Mouse (Mus musculus): ENCODE results near the gene Ptprt. TPM values are rescaled to one million over a fixed set of nuclear protein-coding genes. Genes with fewer than 3 reads are reported as not detected.

The Ptprt gene
- polyA plus RNA-seq, 1 experiment from 2014 or later, result 0.79 TPM

DNA sequence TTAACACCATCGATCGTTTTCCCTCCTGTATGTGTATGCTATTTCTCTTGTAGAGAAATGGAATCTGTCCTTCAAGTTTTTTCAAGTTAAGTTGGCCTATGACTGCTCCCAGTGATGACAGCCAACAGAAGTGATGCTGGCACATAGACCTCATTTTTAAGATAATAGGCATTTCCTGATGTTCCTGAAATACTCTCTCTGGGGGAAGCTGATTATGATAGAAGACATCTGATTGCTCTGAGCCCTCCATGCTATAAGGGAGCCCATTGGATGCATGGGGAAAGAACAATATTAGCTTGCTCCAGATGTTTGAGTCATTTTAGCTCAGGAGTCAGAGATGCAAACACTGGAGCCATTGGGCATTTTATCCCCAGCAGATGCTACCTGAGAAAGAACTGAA, 1026.9 kb downstream of the Ptprt start:
- no peak overlapping the region for H3K4me3 ChIP-seq (ENCODE audit: low read depth, low read length)
- no peak for ATAC-seq
- WGBS (ENCODE audit: insufficient replicate concordance), result 82% methylated on average over 2 of the region's 2 CpGs
- TF ChIP-seq EP300 (IDR thresholded peaks at IDR 0.05; ENCODE audit: low read depth) (no peak), CTCF (IDR thresholded peaks at IDR 0.05; ENCODE audit: low read depth) (no peak)
- DNase-seq, result no peak
- H3K4me2 ChIP-seq (ENCODE audit: low read depth, low read length), result no peak overlapping the region
- no peaks in the 10 kb centered on the region for H3K9me3 ChIP-seq (ENCODE audit: low read length)
- H3K27ac ChIP-seq (ENCODE audit: low read depth), result no peak overlapping the region
- H3K27me3 ChIP-seq (ENCODE audit: insufficient read depth, low read length), result no peaks in the 10 kb centered on the region
- H3K9ac ChIP-seq (replicated peaks), result no peak overlapping the region
- H3K36me3 ChIP-seq (replicated peaks; ENCODE audit: insufficient read depth, low read length), result no peaks in the 10 kb centered on the region
- H3K4me1 ChIP-seq (ENCODE audit: insufficient read depth), result no peaks in the 10 kb centered on the region

GRCm38 (mm10) chr2:161625896-161626295, 1035.1 kb downstream of the Ptprt start:
- Histone ChIP-seq H3K9me3 (ENCODE audit: low read length) (no peaks in the 10 kb centered on the region), H3K27ac (ENCODE audit: low read depth) (no peak overlapping the region), H3K4me3 (ENCODE audit: low read depth, low read length) (no peak overlapping the region), H3K27me3 (ENCODE audit: insufficient read depth, low read length) (no peaks in the 10 kb centered on the region), H3K4me2 (ENCODE audit: low read depth, low read length) (no peak overlapping the region), H3K36me3 (replicated peaks; ENCODE audit: insufficient read depth, low read length) (no peaks in the 10 kb centered on the region), H3K9ac (replicated peaks) (no peak overlapping the region), H3K4me1 (ENCODE audit: insufficient read depth) (no peaks in the 10 kb centered on the region)
- 64% methylated on average over 1 of the region's 1 CpGs for WGBS (ENCODE audit: insufficient replicate concordance)
- ATAC-seq (no peak), DNase-seq (no peak)
- no peak for TF ChIP-seq CTCF (IDR thresholded peaks at IDR 0.05; ENCODE audit: low read depth)
- TF ChIP-seq EP300 (IDR thresholded peaks at IDR 0.05; ENCODE audit: low read depth), result no peak

DNA sequence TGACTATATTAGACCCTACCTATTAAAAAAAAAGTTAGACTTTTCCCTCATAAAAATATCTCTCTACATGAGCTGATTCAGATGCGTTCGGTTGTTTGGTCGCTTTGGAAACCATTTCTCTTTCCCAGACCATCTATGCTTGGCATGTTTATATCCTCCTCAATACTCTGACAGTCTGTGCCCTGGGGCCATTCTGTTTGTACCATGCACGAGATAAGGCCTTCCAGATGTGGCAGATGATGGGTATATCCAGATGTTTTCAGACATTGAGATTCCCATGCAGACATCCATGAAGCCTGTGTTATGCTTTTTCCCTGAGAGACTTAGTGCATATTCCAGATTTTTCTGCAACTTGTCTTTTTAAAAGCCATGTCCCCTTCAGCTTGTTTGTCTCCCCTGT, 1052.5 kb downstream of the Ptprt start:
- Histone ChIP-seq H3K4me1 (ENCODE audit: insufficient read depth) (no peaks in the 10 kb centered on the region), H3K9ac (replicated peaks) (no peak overlapping the region), H3K27me3 (ENCODE audit: insufficient read depth, low read length) (no peaks in the 10 kb centered on the region), H3K27ac (ENCODE audit: low read depth) (no peak overlapping the region), H3K4me2 (ENCODE audit: low read depth, low read length) (no peak overlapping the region), H3K4me3 (ENCODE audit: low read depth, low read length) (no peak overlapping the region), H3K9me3 (ENCODE audit: low read length) (no peaks in the 10 kb centered on the region), H3K36me3 (replicated peaks; ENCODE audit: insufficient read depth, low read length) (no peaks in the 10 kb centered on the region)
- ATAC-seq (no peak), DNase-seq (no peak)
- WGBS (ENCODE audit: insufficient replicate concordance), result 61% methylated on average over 4 of the region's 4 CpGs
- TF ChIP-seq CTCF (IDR thresholded peaks at IDR 0.05; ENCODE audit: low read depth), result no peak
- TF ChIP-seq EP300 (IDR thresholded peaks at IDR 0.05; ENCODE audit: low read depth), result no peak

GRCm38 (mm10) chr2:161607372-161607771, 1053.6 kb downstream of the Ptprt start:
- DNase-seq (no peak), ATAC-seq (no peak)
- no peaks in the 10 kb centered on the region for H3K4me1 ChIP-seq (ENCODE audit: insufficient read depth)
- 66% methylated on average over 4 of the region's 4 CpGs for WGBS (ENCODE audit: insufficient replicate concordance)
- no peak overlapping the region for H3K27ac ChIP-seq (ENCODE audit: low read depth)
- H3K4me2 ChIP-seq (ENCODE audit: low read depth, low read length), result no peak overlapping the region
- no peaks in the 10 kb centered on the region for H3K27me3 ChIP-seq (ENCODE audit: insufficient read depth, low read length)
- no peak overlapping the region for H3K9ac ChIP-seq (replicated peaks)
- H3K36me3 ChIP-seq (replicated peaks; ENCODE audit: insufficient read depth, low read length), result no peaks in the 10 kb centered on the region
- no peak overlapping the region for H3K4me3 ChIP-seq (ENCODE audit: low read depth, low read length)
- H3K9me3 ChIP-seq (ENCODE audit: low read length), result no peaks in the 10 kb centered on the region
- TF ChIP-seq EP300 (IDR thresholded peaks at IDR 0.05; ENCODE audit: low read depth), result no peak

DNA sequence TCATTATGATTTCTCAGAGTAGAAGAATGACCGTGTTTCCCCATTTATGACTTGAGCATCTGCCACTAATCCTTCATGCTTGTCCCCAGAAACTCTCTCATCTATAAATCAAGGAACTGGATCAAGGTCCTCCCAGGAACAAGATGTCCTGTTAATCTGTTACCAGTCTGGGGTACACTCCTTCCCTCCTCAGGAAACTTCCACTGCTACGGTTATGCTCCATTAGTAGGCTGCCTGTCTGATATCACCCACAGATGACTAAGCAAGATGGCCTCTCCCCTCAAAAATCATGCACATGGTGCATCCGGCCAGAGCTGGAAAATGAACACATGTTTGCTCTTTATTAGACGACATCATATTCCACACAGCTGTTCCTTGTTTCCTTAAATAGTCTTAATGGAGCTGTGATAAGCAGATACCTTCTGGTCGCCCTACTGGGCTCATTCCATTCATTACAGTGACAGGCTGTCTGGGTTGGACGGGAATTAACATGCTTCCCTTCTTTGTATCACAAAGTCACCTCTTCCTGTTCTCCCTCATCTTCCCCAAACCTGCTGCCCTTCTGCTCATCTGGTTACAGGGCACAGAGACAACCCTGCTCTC, 1060.6 kb downstream of the Ptprt start:
- WGBS (ENCODE audit: insufficient replicate concordance), result 50% methylated on average over 6 of the region's 6 CpGs
- no peak overlapping the region for H3K27ac ChIP-seq (ENCODE audit: low read depth)
- H3K9ac ChIP-seq (replicated peaks), result no peak overlapping the region
- H3K4me2 ChIP-seq (ENCODE audit: low read depth, low read length), result no peak overlapping the region
- H3K4me1 ChIP-seq (ENCODE audit: insufficient read depth), result no peaks in the 10 kb centered on the region
- no peaks in the 10 kb centered on the region for H3K36me3 ChIP-seq (replicated peaks; ENCODE audit: insufficient read depth, low read length)
- no peaks in the 10 kb centered on the region for H3K9me3 ChIP-seq (ENCODE audit: low read length)
- ATAC-seq (no peak), DNase-seq (no peak)
- H3K27me3 ChIP-seq (ENCODE audit: insufficient read depth, low read length), result no peaks in the 10 kb centered on the region
- no peak for TF ChIP-seq CTCF (IDR thresholded peaks at IDR 0.05; ENCODE audit: low read depth)
- no peak for TF ChIP-seq EP300 (IDR thresholded peaks at IDR 0.05; ENCODE audit: low read depth)
- no peak overlapping the region for H3K4me3 ChIP-seq (ENCODE audit: low read depth, low read length)

DNA sequence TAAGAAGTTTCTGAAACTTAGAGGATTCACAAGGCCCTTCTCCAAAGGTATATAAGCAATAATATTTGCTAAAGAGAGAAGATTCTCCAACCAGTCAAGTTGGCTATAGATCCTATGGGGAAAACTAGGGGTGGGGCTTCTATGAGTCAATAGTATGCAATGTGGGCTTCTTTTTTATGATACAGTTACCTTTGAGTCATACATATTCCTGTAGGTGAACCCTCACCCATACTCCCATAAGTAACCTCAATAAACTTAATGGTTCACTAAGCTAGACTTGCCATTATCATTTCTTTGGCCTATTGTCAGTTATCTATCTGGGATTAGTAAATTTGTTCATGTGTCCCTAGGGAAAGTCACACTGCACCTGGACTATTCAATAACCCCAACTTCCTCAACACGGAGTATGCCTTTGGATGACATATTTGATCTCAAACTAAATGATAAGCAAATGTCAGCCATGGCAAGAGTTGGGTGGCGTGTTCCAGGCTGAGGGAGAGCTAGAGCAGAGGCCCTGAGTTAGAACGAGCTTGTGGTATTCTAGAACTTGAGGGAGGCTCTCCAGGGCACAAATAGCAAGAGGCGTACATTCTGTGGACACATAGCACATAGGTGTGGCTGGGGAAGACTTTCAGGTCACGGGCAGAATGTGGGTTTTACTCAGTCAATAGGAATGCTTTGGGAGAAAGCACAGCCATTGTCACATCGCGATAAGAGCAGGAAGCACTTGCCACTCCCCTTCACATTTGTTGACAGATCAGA, 1067.4 kb downstream of the Ptprt start:
- Histone ChIP-seq H3K27me3 (ENCODE audit: insufficient read depth, low read length) (no peaks in the 10 kb centered on the region), H3K4me3 (ENCODE audit: low read depth, low read length) (no peak overlapping the region), H3K4me2 (ENCODE audit: low read depth, low read length) (no peak overlapping the region), H3K4me1 (ENCODE audit: insufficient read depth) (no peaks in the 10 kb centered on the region), H3K9ac (replicated peaks) (no peak overlapping the region), H3K27ac (ENCODE audit: low read depth) (no peak overlapping the region), H3K9me3 (ENCODE audit: low read length) (no peaks in the 10 kb centered on the region), H3K36me3 (replicated peaks; ENCODE audit: insufficient read depth, low read length) (no peaks in the 10 kb centered on the region)
- no peak for DNase-seq
- no peak for TF ChIP-seq CTCF (IDR thresholded peaks at IDR 0.05; ENCODE audit: low read depth)
- no peak for TF ChIP-seq EP300 (IDR thresholded peaks at IDR 0.05; ENCODE audit: low read depth)
- no peak for ATAC-seq
- 71% methylated on average over 7 of the region's 7 CpGs for WGBS (ENCODE audit: insufficient replicate concordance)
